Mouse (Mus musculus): Measurements from ENCODE around the gene Zpbp. TPM values are rescaled to one million over a fixed set of nuclear protein-coding genes. Genes with fewer than 3 reads are reported as not detected.

The Zpbp gene
- 0.70 and 0.86 TPM in 2 replicates for polyA plus RNA-seq (2014; fragmentation: Nextera tagmentation; extraction: Ambion mirVana)

DNA sequence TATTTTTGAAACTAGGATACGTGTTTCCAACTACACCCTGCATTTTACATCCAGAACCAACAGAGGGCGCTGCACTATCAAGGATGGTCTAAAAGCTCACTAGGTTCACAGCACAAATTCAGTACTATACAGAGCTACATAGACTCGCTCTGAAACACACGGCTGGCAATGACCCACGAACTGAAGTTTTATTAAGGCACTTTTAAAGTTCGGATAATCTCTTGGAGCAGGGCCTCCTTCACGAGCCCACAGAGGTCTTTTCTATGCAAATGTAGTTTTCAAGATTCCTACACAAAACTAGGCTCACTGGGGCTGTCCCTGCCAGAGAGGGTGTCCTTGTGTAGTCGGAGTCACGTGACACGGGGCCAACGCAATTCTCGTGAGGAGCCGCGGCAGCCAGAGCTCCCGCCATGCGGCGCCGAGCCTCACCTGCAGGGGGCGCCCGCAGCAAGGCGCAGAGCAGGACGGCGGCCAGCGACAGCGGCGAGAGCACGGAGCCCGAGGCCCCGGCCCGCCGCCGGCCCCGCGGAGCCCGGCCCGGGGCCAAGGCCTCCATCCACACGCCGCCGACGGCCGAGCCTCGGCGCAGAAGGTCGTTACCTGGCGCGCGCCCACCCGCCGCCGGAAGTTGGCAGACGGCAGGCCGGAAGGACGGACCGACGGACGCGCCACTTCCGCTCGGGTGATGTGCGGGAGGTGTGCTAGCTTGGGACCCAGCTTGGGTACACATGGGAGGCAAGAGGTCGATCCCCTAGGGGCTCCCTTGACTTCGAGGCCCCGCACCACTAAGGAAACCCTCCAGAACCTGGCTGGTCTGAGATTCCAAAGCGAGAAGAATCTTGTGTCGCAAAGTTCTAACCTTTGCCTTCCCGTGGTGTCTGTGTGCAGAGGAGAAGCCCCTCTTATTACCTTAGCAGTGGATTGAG lies at the start of gene Zpbp, which contains the start of gene Spata48:
Gene Zpbp (minus strand): TSS at position 774 of the 926 bp plus-strand sequence.
Gene Spata48 (plus strand): TSS at position 460 of the 926 bp plus-strand sequence.
- peak within 1 kb of the TSS; percentile 61 to 79; a peak in 3 of 4 replicates for H3K27ac ChIP-seq (replicated peaks in 1 of 2; ENCODE audit: control insufficient read depth in 1 of 2, insufficient read depth in 1 of 2, low read depth in 2 of 2, low read length in 2 of 2)
- no peaks in the 10 kb centered on the region for H3K4me1 ChIP-seq (ENCODE audit: control insufficient read depth in 2 of 2, insufficient read depth in 2 of 2, low read length in 2 of 2)
- peak within 1 kb of the TSS; percentile 73 for H3K9ac ChIP-seq (ENCODE audit: low read length)
- H3K9me3 ChIP-seq (ENCODE audit: control insufficient read depth, low read length) = no peaks in the 10 kb centered on the region
- no peaks in the 10 kb centered on the region for H3K27me3 ChIP-seq (ENCODE audit: control insufficient read depth, insufficient read depth, low read length)
- WGBS = 3% methylated on average over 66 of the region's 66 CpGs
- ATAC-seq (ENCODE audit: insufficient number of reproducible peaks, insufficient read depth, low FRiP score, low read depth) = peak; percentile 93
- H3K4me2 ChIP-seq (ENCODE audit: low read length) = peak within 1 kb of the TSS; percentile 89
- no peaks in the 10 kb centered on the region for H3K36me3 ChIP-seq (ENCODE audit: control insufficient read depth, insufficient read depth, low read length)
- H3K4me3 ChIP-seq (ENCODE audit: control insufficient read depth in 1 of 2, insufficient read depth in 1 of 2, low read depth in 1 of 2, low read length in 2 of 2) = peak within 1 kb of the TSS; percentile 63 to 71

DNA sequence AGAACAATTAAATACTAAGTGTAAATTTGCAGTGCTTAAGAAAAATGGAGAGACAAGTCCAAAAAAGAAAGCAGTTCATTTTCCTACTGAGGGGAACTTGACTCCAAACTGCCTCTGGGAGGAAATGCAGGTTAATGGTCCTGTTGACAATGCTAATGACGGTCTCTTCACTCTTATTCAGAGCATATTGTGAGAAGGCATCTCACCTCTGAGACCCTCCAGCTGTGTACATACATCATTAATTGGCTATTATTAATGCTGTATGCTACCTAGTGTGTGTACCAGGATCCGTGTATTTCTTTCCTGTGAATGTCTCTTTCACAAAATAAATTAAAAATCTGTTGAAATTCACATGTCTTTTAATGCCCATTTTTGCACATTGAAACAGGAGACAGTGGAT lies 47.2 kb upstream of the Zpbp start:
- H3K9me3 ChIP-seq (ENCODE audit: control insufficient read depth, low read length) = no peaks in the 10 kb centered on the region
- H3K4me2 ChIP-seq (ENCODE audit: low read length) = no peak overlapping the region
- no peaks in the 10 kb centered on the region for H3K27me3 ChIP-seq (ENCODE audit: control insufficient read depth, insufficient read depth, low read length)
- no peak for ATAC-seq (ENCODE audit: insufficient number of reproducible peaks, insufficient read depth, low FRiP score, low read depth)
- no peak overlapping the region for H3K27ac ChIP-seq (replicated peaks in 1 of 2; ENCODE audit: control insufficient read depth in 1 of 2, insufficient read depth in 1 of 2, low read depth in 2 of 2, low read length in 2 of 2)
- H3K4me3 ChIP-seq (ENCODE audit: control insufficient read depth in 1 of 2, insufficient read depth in 1 of 2, low read depth in 1 of 2, low read length in 2 of 2) = no peak overlapping the region
- H3K36me3 ChIP-seq (ENCODE audit: control insufficient read depth, insufficient read depth, low read length) = no peaks in the 10 kb centered on the region
- no peak overlapping the region for H3K9ac ChIP-seq (ENCODE audit: low read length)
- H3K4me1 ChIP-seq (ENCODE audit: control insufficient read depth in 2 of 2, insufficient read depth in 2 of 2, low read length in 2 of 2) = no peaks in the 10 kb centered on the region
- WGBS = 71% methylated on average over 2 of the region's 2 CpGs

DNA sequence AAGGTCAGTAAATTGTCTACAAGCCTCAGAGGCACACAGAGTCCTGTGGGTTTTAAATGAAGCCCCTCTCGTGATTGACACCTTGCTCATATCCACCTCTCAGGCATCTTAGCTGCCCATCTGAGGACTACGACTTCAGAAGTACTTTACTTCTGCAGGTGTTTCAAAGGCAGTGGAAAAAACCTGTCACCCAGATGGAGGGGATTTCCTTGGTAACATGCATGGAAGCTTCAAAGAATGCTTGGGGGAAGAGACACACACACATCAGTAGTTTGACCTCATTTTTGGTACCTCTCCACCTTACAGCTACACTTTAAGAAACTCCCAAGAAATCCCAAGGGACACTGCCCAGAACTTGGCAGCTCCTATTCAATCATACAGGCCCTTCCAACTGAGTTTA lies 44.0 kb upstream of the Zpbp start:
- Histone ChIP-seq H3K9ac (ENCODE audit: low read length) (no peak overlapping the region), H3K4me2 (ENCODE audit: low read length) (no peak overlapping the region), H3K9me3 (ENCODE audit: control insufficient read depth, low read length) (no peaks in the 10 kb centered on the region), H3K27me3 (ENCODE audit: control insufficient read depth, insufficient read depth, low read length) (no peaks in the 10 kb centered on the region), H3K4me1 (ENCODE audit: control insufficient read depth in 2 of 2, insufficient read depth in 2 of 2, low read length in 2 of 2) (no peaks in the 10 kb centered on the region), H3K27ac (replicated peaks in 1 of 2; ENCODE audit: control insufficient read depth in 1 of 2, insufficient read depth in 1 of 2, low read depth in 2 of 2, low read length in 2 of 2) (no peak overlapping the region), H3K4me3 (ENCODE audit: control insufficient read depth in 1 of 2, insufficient read depth in 1 of 2, low read depth in 1 of 2, low read length in 2 of 2) (no peak overlapping the region), H3K36me3 (ENCODE audit: control insufficient read depth, insufficient read depth, low read length) (no peaks in the 10 kb centered on the region)
- 61% methylated on average over 2 of the region's 2 CpGs for WGBS
- no peak for ATAC-seq (ENCODE audit: insufficient number of reproducible peaks, insufficient read depth, low FRiP score, low read depth)

DNA sequence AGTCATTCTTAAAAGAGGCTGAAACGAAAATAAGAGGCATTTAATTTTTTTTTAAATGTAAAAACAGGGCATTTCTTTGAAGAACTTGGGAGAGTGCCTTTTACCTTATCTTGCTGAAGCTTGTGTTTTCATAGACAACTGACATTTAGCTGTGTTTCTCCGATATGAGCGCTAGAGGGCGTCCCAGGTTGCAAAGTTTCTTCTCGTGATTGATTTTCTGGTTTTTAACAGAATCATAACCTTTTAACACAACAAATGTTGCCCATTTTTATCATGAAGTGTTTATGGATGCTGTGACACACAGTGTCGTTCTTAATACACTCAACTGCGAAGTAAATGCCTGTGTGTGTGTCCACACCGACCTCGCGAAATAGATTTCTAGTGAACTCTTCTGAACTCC lies 37.7 kb upstream of the Zpbp start:
- H3K4me1 ChIP-seq (ENCODE audit: control insufficient read depth in 2 of 2, insufficient read depth in 2 of 2, low read length in 2 of 2) = no peaks in the 10 kb centered on the region; a peak in 1 of 4 replicates
- H3K9ac ChIP-seq (ENCODE audit: low read length) = no peak overlapping the region; the same call in 1 of the 2 replicates
- no peak for ATAC-seq (ENCODE audit: insufficient number of reproducible peaks, insufficient read depth, low FRiP score, low read depth)
- no peaks in the 10 kb centered on the region for H3K27me3 ChIP-seq (ENCODE audit: control insufficient read depth, insufficient read depth, low read length)
- no peaks in the 10 kb centered on the region for H3K36me3 ChIP-seq (ENCODE audit: control insufficient read depth, insufficient read depth, low read length)
- no peaks in the 10 kb centered on the region for H3K9me3 ChIP-seq (ENCODE audit: control insufficient read depth, low read length)
- WGBS = 21% methylated on average over 10 of the region's 10 CpGs
- H3K4me3 ChIP-seq (ENCODE audit: control insufficient read depth in 1 of 2, insufficient read depth in 1 of 2, low read depth in 1 of 2, low read length in 2 of 2) = no peak overlapping the region
- H3K27ac ChIP-seq (replicated peaks in 1 of 2; ENCODE audit: control insufficient read depth in 1 of 2, insufficient read depth in 1 of 2, low read depth in 2 of 2, low read length in 2 of 2) = no peak overlapping the region
- H3K4me2 ChIP-seq (ENCODE audit: low read length) = peak overlapping the region; percentile 35

DNA sequence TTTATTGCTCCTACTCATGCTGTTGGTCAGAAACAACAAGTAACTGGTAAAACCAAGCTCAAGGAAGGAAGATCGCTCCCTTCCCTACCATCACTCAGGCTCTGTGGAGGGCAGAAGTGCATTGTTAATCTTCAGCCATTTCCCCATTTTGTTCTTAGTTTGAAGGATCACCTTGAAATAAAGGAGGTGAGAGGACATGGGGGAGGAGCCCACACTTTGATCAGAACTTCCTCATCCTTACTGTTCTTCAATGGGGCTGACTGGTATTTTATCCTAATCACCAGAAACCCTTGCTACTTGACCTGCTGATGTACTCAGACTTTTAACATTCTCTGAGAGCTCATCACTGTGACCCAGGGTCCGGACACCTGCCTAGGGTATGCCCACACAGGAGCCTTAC lies 33.5 kb upstream of the Zpbp start:
- WGBS = 79% methylated on average over 2 of the region's 2 CpGs
- H3K4me2 ChIP-seq (ENCODE audit: low read length) = no peak overlapping the region
- no peak overlapping the region for H3K4me3 ChIP-seq (ENCODE audit: control insufficient read depth in 1 of 2, insufficient read depth in 1 of 2, low read depth in 1 of 2, low read length in 2 of 2)
- no peaks in the 10 kb centered on the region for H3K9me3 ChIP-seq (ENCODE audit: control insufficient read depth, low read length)
- no peaks in the 10 kb centered on the region; a peak in 1 of 4 replicates for H3K4me1 ChIP-seq (ENCODE audit: control insufficient read depth in 2 of 2, insufficient read depth in 2 of 2, low read length in 2 of 2)
- no peaks in the 10 kb centered on the region for H3K27me3 ChIP-seq (ENCODE audit: control insufficient read depth, insufficient read depth, low read length)
- H3K27ac ChIP-seq (replicated peaks in 1 of 2; ENCODE audit: control insufficient read depth in 1 of 2, insufficient read depth in 1 of 2, low read depth in 2 of 2, low read length in 2 of 2) = no peak overlapping the region
- no peak overlapping the region for H3K9ac ChIP-seq (ENCODE audit: low read length)
- H3K36me3 ChIP-seq (ENCODE audit: control insufficient read depth, insufficient read depth, low read length) = no peaks in the 10 kb centered on the region
- no peak for ATAC-seq (ENCODE audit: insufficient number of reproducible peaks, insufficient read depth, low FRiP score, low read depth)

DNA sequence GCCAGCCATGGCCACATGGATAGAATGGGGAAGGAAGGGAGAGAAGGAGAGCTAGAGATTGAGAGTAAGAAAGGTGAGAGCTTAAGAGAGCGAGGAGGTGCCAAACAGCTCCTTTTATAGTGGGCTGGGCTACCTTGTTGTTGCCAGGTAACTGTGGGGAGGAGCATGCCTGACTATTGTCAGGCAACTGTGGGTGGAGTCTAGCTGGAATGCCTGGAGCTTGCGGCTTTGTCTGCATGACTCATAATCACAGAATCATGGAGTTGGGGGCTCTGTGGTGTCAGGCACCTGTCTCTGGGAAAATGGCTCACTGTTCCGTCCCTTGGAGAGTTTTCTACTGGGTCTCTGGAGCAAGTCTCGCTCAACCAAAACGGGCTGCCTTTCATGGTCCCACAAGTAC lies 29.8 kb upstream of the Zpbp start:
- no peak overlapping the region for H3K27ac ChIP-seq (replicated peaks in 1 of 2; ENCODE audit: control insufficient read depth in 1 of 2, insufficient read depth in 1 of 2, low read depth in 2 of 2, low read length in 2 of 2)
- H3K4me3 ChIP-seq (ENCODE audit: control insufficient read depth in 1 of 2, insufficient read depth in 1 of 2, low read depth in 1 of 2, low read length in 2 of 2) = no peak overlapping the region
- ATAC-seq (ENCODE audit: insufficient number of reproducible peaks, insufficient read depth, low FRiP score, low read depth) = no peak
- H3K9ac ChIP-seq (ENCODE audit: low read length) = no peak overlapping the region
- 62% methylated on average over 5 of the region's 5 CpGs for WGBS
- no peaks in the 10 kb centered on the region for H3K27me3 ChIP-seq (ENCODE audit: control insufficient read depth, insufficient read depth, low read length)
- H3K4me1 ChIP-seq (ENCODE audit: control insufficient read depth in 2 of 2, insufficient read depth in 2 of 2, low read length in 2 of 2) = no peaks in the 10 kb centered on the region; a peak in 1 of 4 replicates
- no peaks in the 10 kb centered on the region for H3K9me3 ChIP-seq (ENCODE audit: control insufficient read depth, low read length)
- no peak overlapping the region for H3K4me2 ChIP-seq (ENCODE audit: low read length)
- H3K36me3 ChIP-seq (ENCODE audit: control insufficient read depth, insufficient read depth, low read length) = no peaks in the 10 kb centered on the region

DNA sequence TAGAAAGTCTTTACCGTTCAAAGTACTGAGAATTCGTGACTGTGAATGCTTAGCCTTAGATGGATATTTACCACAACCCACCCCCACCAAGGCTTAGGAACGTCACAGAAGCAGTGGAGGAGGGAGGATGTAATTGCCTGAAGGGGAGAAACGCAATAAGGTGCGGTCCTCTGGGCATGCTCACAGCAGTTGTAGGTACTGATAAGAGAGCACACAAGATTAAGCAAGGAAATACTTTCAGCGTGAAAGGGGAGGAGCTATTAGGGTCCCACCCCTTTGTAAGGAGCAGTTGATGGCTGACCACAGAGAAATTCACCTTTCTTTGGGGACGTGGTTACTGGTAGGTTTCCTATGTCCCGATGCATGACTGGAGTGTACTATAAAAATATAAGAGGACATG lies 22.2 kb upstream of the Zpbp start:
- no peak overlapping the region for H3K4me2 ChIP-seq (ENCODE audit: low read length)
- no peak for ATAC-seq (ENCODE audit: insufficient number of reproducible peaks, insufficient read depth, low FRiP score, low read depth)

More for the DNA sequence above, 22.2 kb upstream of the Zpbp start:
- no peaks in the 10 kb centered on the region for H3K36me3 ChIP-seq (ENCODE audit: control insufficient read depth, insufficient read depth, low read length)
- no peaks in the 10 kb centered on the region for H3K9me3 ChIP-seq (ENCODE audit: control insufficient read depth, low read length)
- no peak overlapping the region for H3K9ac ChIP-seq (ENCODE audit: low read length)
- H3K27me3 ChIP-seq (ENCODE audit: control insufficient read depth, insufficient read depth, low read length) = no peaks in the 10 kb centered on the region
- H3K4me3 ChIP-seq (ENCODE audit: control insufficient read depth in 1 of 2, insufficient read depth in 1 of 2, low read depth in 1 of 2, low read length in 2 of 2) = no peak overlapping the region
- WGBS = 43% methylated on average over 8 of the region's 8 CpGs
- no peak overlapping the region for H3K27ac ChIP-seq (replicated peaks in 1 of 2; ENCODE audit: control insufficient read depth in 1 of 2, insufficient read depth in 1 of 2, low read depth in 2 of 2, low read length in 2 of 2)
- H3K4me1 ChIP-seq (ENCODE audit: control insufficient read depth in 2 of 2, insufficient read depth in 2 of 2, low read length in 2 of 2) = no peaks in the 10 kb centered on the region

All from heart, embryonic 14.5 days (tissue).